Comparison of ENCODE assay signal across 10 mouse cellular contexts in genomic region chr11:119157377-119158189, GRCm38 (mm10).
DNase-seq lines count a peak whose midpoint lies in the region; ATAC-seq lines count a peak whose summit lies in the region.
"Had no signal": no experiment of that assay in that cellular context is flagged by ENCODE, and none has a peak within 500 bp of the region (broad histone marks: within the 10 kb centered on the region; RNA-seq: fewer than 3 reads in every experiment).

No protein-coding gene starts in this region.

- peak overlapping the region; percentile 43 for H3K4me2 ChIP-seq in kidney, embryonic 16.5 days (replicated peaks; ENCODE audit: low read depth, low read length)
- peak overlapping the region; percentile 14 for H3K4me2 ChIP-seq in forebrain, embryonic 16.5 days (ENCODE audit: low read length)
- H3K4me2 ChIP-seq in limb, embryonic 13.5 days (replicated peaks), result peak overlapping the region; percentile 49

- H3K9ac ChIP-seq in kidney, embryonic 16.5 days (replicated peaks; ENCODE audit: low read length), result peak overlapping the region; percentile 44; the same call in 1 of the 2 replicates
- H3K9ac ChIP-seq in forebrain, embryonic 16.5 days (replicated peaks; ENCODE audit: low read depth, low read length), result peak overlapping the region; percentile 43; the same call in 1 of the 2 replicates
- H3K9ac ChIP-seq in limb, embryonic 13.5 days, result peak overlapping the region; percentile 19; the same call in 1 of the 2 replicates
- H3K9ac ChIP-seq: liver, postnatal 0 days had no signal

- DNase-seq in kidney, postnatal 14 days, result no peak
- DNase-seq in splenic B cell, adult 2 months (ENCODE audit: low read depth, low spot score), result peak; percentile 28
- DNase-seq in layer of hippocampus, adult 9-10 months (ENCODE audit: low spot score), result no peak
- DNase-seq in cerebellum, postnatal 25 days, result no peak
- no peak for DNase-seq in cerebellum, adult 8-10 months
- DNase-seq: liver, postnatal 0 days had no signal

- H3K27ac ChIP-seq in kidney, embryonic 16.5 days (ENCODE audit: low read length), result peak overlapping the region; percentile 65; the same call in 1 of the 2 replicates
- peak overlapping the region; percentile 81 for H3K27ac ChIP-seq in forebrain, embryonic 16.5 days (ENCODE audit: low read length)
- H3K27ac ChIP-seq in limb, embryonic 13.5 days, result peak overlapping the region; percentile 11; the same call in 1 of the 2 replicates

- peaks cover 10% of the 10 kb centered on the region; the same call in 1 of the 2 replicates for H3K27me3 ChIP-seq in kidney, embryonic 16.5 days (ENCODE audit: insufficient read depth, low read length)
- no peaks in the 10 kb centered on the region for H3K27me3 ChIP-seq in forebrain, embryonic 16.5 days (replicated peaks; ENCODE audit: control insufficient read depth, insufficient read depth, low read length)
- peaks cover 28% of the 10 kb centered on the region; the same call in 1 of the 2 replicates for H3K27me3 ChIP-seq in limb, embryonic 13.5 days
- no peaks in the 10 kb centered on the region for H3K27me3 ChIP-seq in splenic B cell, adult 2 months (ENCODE audit: control insufficient read depth, insufficient read depth, low read length, poor library complexity, severe bottlenecking)

- 21% methylated on average over 20 of the region's 20 CpGs for WGBS in kidney, embryonic 16.5 days
- 16% methylated on average over 20 of the region's 20 CpGs for WGBS in forebrain, embryonic 16.5 days
- WGBS in limb, embryonic 13.5 days, result 15% methylated on average over 20 of the region's 20 CpGs

- H3K4me1 ChIP-seq in kidney, embryonic 16.5 days (ENCODE audit: insufficient read depth, low read length), result peaks cover 51% of the 10 kb centered on the region
- peaks cover 35% of the 10 kb centered on the region for H3K4me1 ChIP-seq in forebrain, embryonic 16.5 days (replicated peaks; ENCODE audit: control insufficient read depth, insufficient read depth, low read length)
- peaks cover 56% of the 10 kb centered on the region for H3K4me1 ChIP-seq in limb, embryonic 13.5 days

- H3K4me3 ChIP-seq in kidney, embryonic 16.5 days (ENCODE audit: low read length), result 0 out of 2 replicates have a peak overlapping the region, but pooled peaks have one; percentile 10
- no peak overlapping the region; the same call in 1 of the 2 replicates for H3K4me3 ChIP-seq in forebrain, embryonic 16.5 days (replicated peaks; ENCODE audit: low read length)
- no peak overlapping the region for H3K4me3 ChIP-seq in limb, embryonic 13.5 days

- ATAC-seq in kidney, embryonic 16.5 days (ENCODE audit: low FRiP score, low TSS enrichment), result no peak
- ATAC-seq in forebrain, embryonic 16.5 days, result no peak
- ATAC-seq in limb, embryonic 13.5 days (ENCODE audit: low FRiP score, low read depth), result no peak
- ATAC-seq: CD4-positive, CD25-positive, alpha-beta regulatory T cell, adult 4 months; liver, postnatal 0 days had no signal

- H3K36me3 ChIP-seq in kidney, embryonic 16.5 days (ENCODE audit: insufficient read depth, low read length), result peaks cover 9% of the 10 kb centered on the region; the same call in 1 of the 2 replicates
- peaks cover 11% of the 10 kb centered on the region for H3K36me3 ChIP-seq in forebrain, embryonic 16.5 days (ENCODE audit: control insufficient read depth, insufficient read depth)
- H3K36me3 ChIP-seq in limb, embryonic 13.5 days, result peaks cover 31% of the 10 kb centered on the region
- H3K36me3 ChIP-seq in splenic B cell, adult 2 months (ENCODE audit: control insufficient read depth, insufficient read depth, low read length, poor library complexity, severe bottlenecking), result no peaks in the 10 kb centered on the region

- no peaks in the 10 kb centered on the region for H3K9me3 ChIP-seq in kidney, embryonic 16.5 days (ENCODE audit: low read length)
- no peaks in the 10 kb centered on the region for H3K9me3 ChIP-seq in forebrain, embryonic 16.5 days (ENCODE audit: control insufficient read depth, low read length)
- no peaks in the 10 kb centered on the region for H3K9me3 ChIP-seq in limb, embryonic 13.5 days

Comparison
In these comparisons a context has a peak if more than half of its experiments do, and no peak if none do; other contexts are left out.
1. H3K27ac ChIP-seq: peak in every context shown above with its lines; median percentile 81 in forebrain, embryonic 16.5 days; 65 in kidney, embryonic 16.5 days; 11 in limb, embryonic 13.5 days.